Mouse (Mus musculus): ENCODE measurements around the gene Fgfr3.

Fgfr3 gene

GRCm38 (mm10) chr5:33697947-33698512, 23.4 kb upstream of the Fgfr3 start:
- no peak for DNase-seq (ENCODE audit: low read depth)

DNA sequence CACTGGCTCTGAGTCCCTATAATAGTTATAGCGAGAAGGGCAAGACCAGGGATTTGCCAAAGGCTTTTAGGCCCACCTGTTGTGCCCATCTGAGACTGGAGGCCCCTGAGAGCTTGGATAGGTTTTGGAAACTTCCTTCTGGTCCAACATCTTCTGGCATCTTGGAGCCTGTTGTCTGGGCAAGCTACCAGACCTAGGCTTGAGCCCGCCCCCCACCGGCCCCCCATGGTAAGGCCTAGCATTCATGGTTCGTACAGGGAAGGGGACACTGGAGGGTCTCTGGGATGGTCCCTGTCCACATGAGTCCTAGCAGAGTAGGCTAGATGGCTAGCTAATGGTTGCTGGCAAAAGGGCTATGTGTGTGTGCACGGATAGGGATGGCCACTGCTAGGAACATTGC, 22.8 kb upstream of the Fgfr3 start:
- DNase-seq (ENCODE audit: low read depth) = no peak

DNA sequence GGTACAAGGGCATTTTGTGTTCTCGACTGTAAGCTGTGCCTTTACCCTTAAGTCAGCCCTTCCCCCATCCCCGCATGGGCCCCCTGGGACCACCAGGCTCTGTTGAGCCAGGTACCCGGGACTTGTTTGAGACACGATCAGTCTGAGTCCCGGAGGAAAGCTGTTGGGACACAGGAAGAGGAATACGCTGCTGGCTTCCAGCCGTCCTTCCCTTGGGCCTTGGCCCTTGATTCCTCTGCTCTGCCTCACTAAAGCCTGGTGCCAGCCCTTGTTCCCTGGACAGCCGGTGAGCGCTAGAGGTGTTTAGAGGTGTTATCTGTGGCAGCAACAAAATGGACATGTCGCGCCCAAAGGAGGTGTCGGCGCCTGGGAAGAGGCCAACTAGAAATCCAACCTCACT, 21.5 kb upstream of the Fgfr3 start:
- no peak for DNase-seq (ENCODE audit: low read depth)

- no peak for DNase-seq (ENCODE audit: low read depth)
Measured at GRCm38 (mm10) chr5:33701832-33702231, 19.6 kb upstream of the Fgfr3 start.

GRCm38 (mm10) chr5:33703999-33704398, 17.5 kb upstream of the Fgfr3 start:
- DNase-seq (ENCODE audit: low read depth) = no peak

- no peak for DNase-seq (ENCODE audit: low read depth)
Measured at GRCm38 (mm10) chr5:33704945-33705611, 16.4 kb upstream of the Fgfr3 start.

DNA sequence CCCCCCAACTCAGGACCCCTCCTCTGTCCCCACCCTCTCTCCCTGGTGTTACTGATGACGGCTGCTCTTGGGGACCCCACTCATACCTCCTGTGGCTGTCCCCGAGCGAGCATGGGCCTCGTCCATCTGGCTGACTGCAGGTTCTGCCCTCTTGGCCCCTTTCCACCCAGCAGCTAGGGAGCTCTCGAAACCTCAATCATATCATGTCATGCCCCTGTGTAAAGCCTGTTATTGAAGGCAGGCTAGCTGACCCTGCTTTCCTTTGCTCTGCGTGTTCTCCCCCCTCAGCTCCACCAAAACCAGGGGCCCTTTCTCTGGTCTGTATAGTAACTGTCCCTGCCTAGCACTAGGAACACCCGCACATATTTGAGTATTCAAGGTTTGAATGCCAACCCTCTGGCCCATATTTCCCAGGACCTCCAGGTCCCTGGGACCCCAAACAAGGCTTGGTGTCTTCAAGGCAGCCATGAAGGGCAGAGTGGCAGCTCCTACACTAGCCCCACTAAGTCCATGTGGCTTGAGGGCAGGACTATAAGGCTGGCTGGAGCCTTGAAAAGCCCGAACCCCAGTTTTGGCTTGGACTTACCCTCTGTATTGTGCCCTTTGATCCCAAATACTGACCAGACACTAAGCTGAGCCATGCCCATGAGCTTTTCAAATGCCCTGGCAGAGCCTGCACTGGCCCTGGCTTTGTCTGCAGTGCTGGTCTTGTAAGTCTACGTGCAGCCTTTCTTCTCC, 15.7 kb upstream of the Fgfr3 start:
- DNase-seq (ENCODE audit: low read depth) = no peak

GRCm38 (mm10) chr5:33706350-33706629, 15.2 kb upstream of the Fgfr3 start:
- DNase-seq (ENCODE audit: low read depth) = no peak

GRCm38 (mm10) chr5:33707163-33707562, 14.3 kb upstream of the Fgfr3 start:
- no peak for DNase-seq (ENCODE audit: low read depth)

GRCm38 (mm10) chr5:33709037-33709436, 12.4 kb upstream of the Fgfr3 start:
- DNase-seq (ENCODE audit: low read depth) = no peak

DNA sequence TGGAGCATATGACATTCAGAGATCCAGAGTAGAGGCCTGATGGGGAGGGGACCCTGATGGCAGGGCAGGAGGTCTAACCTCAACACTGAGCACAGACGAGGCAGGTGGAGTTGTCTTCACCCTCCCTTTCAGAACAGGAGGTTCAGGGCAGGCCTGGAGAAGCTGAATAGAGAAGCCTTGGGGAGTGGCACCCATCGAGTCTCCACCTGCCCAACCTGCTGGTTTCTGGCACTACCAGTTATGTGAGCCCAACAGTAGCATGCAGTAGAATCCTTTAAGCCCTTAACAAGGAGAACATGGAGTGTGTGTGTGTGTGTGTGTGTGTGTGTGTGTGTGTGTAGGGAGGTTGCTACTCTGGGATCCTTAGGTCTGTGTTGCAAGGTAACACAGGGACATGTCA, 8.9 kb upstream of the Fgfr3 start:
- DNase-seq (ENCODE audit: low read depth) = no peak

DNA sequence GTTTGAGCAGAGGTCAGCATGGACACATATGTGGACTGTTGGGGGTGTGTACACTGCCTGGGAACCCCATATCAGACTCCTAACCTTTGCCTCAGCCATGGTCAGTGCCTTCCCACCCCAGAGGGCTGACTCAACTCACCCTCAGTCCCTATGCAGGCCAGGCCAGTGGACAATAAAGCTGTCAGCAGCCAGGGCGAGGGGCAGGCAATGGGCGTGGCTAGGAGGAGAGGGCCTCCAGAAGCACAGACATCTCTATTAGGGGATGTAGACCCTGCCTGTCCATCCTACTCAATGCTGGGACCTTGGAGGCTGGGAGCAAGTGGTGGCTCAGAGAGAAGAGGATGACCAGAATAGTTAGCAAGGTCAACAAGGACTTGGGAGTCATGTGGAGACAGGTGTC, 6.3 kb upstream of the Fgfr3 start:
- no peak for DNase-seq (ENCODE audit: low read depth)

DNA sequence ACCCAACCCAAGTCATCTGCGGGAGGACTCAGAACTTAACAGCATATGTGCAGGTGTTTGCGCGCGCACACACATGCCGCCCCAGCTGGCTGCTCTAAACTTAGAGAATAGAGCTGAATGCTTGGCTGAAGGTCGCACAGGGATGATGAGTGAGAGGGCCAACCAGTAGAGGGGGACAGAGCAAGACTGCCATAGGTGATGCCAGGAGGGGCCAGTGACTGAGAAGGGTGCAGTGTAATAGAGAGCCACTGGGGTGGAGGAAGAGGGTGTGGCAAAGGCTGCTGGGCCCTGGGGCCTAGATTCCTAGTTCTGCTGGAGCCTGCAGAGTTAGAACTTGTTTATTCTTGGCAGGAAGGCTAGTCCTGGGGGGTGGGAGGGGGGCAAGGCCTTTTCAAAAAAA, 5.0 kb upstream of the Fgfr3 start:
- no peak for DNase-seq (ENCODE audit: low read depth)

- DNase-seq (ENCODE audit: low read depth) = no peak
Measured at GRCm38 (mm10) chr5:33718460-33718859, 3.0 kb upstream of the Fgfr3 start.

DNA sequence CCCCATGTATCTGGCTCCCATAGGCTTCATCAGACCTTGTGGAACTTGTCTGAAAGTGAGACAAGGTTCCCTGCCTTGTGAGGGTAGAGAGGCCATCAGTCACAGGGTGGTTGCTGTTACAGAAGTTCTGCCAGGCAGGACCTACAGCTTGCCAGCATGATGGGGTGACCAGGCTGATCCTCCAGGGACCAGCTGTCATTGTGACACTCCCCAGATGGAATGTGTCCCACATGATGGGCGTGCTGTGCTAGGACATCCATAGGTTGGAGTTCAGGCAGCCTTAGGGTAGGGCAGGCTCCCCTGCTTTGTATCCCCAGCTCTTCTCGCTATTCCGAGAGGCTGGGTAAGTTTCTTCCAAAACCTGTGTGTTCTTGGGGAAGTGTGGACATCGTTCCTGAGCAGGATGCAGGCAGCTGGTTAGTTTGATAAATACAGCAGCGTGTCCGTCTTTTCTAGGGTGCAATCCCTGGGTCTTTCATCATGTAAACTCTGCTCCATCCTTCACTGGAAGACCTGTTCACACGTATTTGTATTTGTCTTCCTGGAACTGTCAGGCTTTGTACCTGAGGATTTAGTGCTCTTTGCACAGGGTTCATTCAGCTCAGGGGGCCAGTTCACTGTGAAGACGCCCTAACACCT, 503 bp upstream of the Fgfr3 start:
- DNase-seq (ENCODE audit: low read depth) = no peak

DNA sequence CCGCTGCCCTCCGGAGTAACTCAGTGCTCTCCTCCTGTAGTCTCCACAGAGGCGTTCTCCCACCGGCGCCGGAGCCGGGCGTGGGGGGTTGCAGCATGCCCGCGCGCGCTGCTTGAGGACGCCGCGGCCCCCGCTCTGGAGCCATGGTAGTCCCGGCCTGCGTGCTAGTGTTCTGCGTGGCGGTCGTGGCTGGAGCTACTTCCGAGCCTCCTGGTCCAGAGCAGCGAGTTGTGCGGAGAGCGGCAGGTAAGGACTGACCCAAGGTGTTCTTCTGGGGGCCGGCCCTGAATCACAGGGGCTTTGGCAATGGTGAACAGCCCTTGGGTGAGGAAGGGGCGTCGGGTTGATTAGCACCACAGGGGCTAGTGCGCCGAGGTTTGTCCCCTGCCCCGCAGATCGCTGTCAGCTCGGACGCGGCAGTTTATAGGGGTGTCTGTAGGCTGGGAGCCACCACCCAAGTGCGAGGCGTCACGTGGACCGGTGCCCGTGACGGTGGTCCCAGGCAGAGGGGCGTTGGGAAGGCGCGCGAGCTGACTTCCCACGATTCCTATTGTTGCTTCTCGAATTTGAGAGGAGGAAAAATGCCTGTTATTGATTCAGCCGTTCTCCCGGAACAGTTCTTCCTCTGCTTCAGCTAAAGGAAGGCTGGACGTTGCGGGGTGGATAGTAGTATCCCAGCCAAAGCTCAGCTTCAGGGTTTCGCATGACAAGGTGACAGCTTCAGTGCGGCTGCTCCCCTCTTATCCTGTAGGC, 968 bp downstream of the Fgfr3 start:
- no peak for DNase-seq (ENCODE audit: low read depth)

DNA sequence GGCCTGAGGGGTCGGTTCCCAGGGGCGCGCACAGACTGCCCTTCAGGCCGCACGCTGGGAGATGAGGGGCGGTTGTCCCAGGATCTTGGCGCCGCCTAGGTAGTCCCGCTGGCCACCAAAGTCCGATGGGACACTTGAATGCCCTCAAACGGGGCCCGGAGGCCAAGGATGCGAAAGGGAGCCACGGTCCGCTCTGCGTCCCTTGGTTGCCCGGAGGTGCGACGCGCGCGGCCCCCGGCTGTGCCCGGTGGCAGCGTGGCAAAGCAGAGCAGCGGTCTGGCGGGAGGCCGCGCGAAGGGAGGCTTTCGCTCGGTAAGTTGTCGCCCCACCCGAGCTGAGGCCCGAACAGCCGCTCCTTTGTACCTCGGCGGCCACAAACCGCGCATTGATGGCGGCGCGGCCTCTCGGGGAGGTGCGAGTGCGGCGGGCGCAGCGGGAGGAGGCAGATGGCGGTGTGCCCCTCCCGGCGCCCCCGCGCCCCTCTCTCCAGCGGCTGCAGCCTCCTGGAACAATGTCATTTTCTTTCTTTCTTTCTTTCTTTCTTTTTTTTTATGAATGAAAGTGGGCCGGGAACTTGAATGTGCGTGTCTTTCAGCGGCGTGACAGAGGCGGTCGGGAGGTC, 1.7 kb downstream of the Fgfr3 start:
- no peak for DNase-seq (ENCODE audit: low read depth)

GRCm38 (mm10) chr5:33723641-33724465, 2.4 kb downstream of the Fgfr3 start:
- DNase-seq (ENCODE audit: low read depth) = no peak

- no peak for DNase-seq (ENCODE audit: low read depth)
Measured at GRCm38 (mm10) chr5:33726081-33726647, 4.7 kb downstream of the Fgfr3 start.

DNA sequence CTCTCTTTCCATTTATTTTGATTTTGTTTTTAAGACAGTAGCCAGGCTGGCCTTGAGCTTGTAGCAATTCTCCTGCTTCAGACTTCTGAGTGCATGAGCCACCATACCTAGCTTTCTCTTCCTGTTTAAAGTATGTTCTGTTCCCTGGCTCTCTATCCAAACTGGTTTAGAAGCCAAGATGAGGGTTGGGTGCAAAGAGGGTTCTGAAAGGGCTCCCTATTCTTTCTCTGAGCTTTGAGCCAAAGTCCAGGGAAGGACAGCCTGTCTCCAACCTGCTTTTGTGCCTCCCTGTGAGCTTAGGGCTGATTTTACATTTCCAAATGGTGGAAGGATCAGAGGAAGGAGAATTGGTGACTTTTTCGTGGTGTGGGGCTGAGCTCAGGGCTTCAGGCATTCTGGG, 5.4 kb downstream of the Fgfr3 start:
- no peak for DNase-seq (ENCODE audit: low read depth)

GRCm38 (mm10) chr5:33728841-33729240, 7.4 kb downstream of the Fgfr3 start:
- no peak for DNase-seq (ENCODE audit: low read depth)

Measured in fibroblast of lung, adult 2 months (primary cell).